Mouse (Mus musculus) brown adipose tissue, adult 24 weeks (tissue): ENCODE data around the gene Whrn. TPM values are rescaled to one million over a fixed set of nuclear protein-coding genes. Genes with fewer than 3 reads are reported as not detected.

Experiments
- H3K27ac ChIP-seq: fragments of 200-500 bp; replicated peaks from 2 replicates; pipeline ENCODE4 v1.5.1; 2012; ENCODE audit warnings: low read depth, mild to moderate bottlenecking, low read length
- H3K4me1 ChIP-seq: fragments of 200-500 bp; 2 replicates; pipeline ENCODE4 v1.6.1; 2012; ENCODE audit warnings: low read length, mixed read lengths; ENCODE audit not compliant: control insufficient read depth, insufficient read depth, insufficient read length
- H3K4me3 ChIP-seq: fragments of 200-500 bp; 2 replicates; pipeline ENCODE4 v1.5.1; 2012; ENCODE audit warnings: low read depth, mild to moderate bottlenecking, low read length, moderate library complexity; ENCODE audit not compliant: insufficient read depth
- polyA plus RNA-seq: library from polyadenylated mRNA; stranded (reverse); fragments of >200 nt; gene quantifications from 2 replicates; pipeline ENCODE4 v1.2.4, GENCODE M21; 2012; ENCODE audit not compliant: missing spikeins, insufficient read depth, insufficient read length

Gene Whrn
- polyA plus RNA-seq, 1 experiment: 2.9 TPM

GRCm38 (mm10) chr4:63374331-63374730 lies 121.5 kb downstream of the Whrn start:
- H3K4me3 ChIP-seq: no peak overlapping the region
- H3K4me1 ChIP-seq: no peaks in the 10 kb centered on the region
- no peak overlapping the region for H3K27ac ChIP-seq

DNA sequence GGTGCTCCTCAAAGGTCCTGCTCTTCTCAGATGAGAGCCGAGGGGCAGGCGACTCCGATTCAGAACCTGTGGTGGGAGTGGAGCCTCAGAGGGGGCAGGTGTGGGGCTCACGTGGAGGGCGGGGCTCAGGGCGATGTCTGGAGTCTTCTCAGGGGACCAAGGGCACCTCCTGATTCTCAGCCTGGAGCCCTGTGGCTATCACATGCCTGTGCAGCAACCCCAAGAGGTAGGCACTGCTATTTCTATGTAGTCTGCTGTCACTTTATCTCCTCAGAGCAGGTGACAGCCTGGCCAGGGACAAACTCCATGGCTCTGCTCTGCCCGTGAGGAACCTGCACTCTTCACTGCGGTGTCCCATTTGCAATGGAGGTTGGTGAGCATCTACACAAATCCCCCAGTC lies 122.4 kb downstream of the Whrn start:
- Histone ChIP-seq H3K27ac (no peak overlapping the region), H3K4me1 (no peaks in the 10 kb centered on the region), H3K4me3 (no peak overlapping the region)

DNA sequence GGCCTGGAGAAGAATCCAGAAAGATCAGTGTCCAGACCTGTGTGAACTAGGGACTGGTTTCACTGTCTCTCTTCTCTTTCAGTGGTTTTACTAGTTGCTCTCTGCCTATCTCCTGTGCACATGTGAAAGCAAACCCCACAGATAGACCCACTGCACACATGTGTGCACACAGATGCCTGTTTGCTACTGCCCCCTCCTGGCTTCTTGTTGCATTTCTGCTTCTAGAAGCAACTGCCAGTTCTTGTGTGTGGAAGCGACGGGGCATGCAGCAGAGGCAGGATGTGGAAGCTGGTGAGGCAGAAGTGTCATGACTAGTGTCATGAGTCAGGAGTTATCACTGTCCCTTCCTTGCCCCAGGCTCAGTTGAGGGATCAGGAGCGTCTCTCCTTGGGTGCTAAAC lies 123.9 kb downstream of the Whrn start:
- no peaks in the 10 kb centered on the region for H3K4me1 ChIP-seq
- no peak overlapping the region for H3K27ac ChIP-seq
- no peak overlapping the region for H3K4me3 ChIP-seq

GRCm38 (mm10) chr4:63370897-63371296 lies 124.9 kb downstream of the Whrn start:
- Histone ChIP-seq H3K4me3 (no peak overlapping the region), H3K27ac (no peak overlapping the region), H3K4me1 (no peaks in the 10 kb centered on the region)

DNA sequence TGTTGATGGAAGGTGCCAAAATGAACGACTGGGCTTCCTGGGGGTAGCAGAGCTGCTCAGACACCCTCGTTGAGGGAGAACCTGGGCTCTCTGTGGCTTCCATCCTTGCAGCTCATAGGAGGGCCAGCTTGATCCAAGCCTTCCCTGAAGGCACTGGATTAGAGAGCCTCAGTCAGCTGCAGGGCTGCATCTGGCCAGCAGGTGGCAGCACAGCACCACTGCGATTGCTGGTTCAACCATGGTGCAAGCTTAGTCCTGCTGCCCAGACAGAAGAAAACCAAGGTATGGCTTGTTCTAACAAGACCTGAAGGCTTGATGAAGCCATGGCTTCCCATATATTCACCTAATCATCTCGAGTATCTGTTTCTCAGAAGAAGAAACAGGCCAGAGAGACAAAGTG lies 127.2 kb downstream of the Whrn start:
- Histone ChIP-seq H3K4me1 (no peaks in the 10 kb centered on the region), H3K4me3 (no peak overlapping the region), H3K27ac (no peak overlapping the region)

Other genes starting within 250 kb of the Whrn start
- gene Orm1, start 151.4 kb downstream of the Whrn start, polyA plus RNA-seq: 282 and 371 TPM in 2 replicates
- gene Orm3, start 139.8 kb downstream of the Whrn start, polyA plus RNA-seq: 24.8 and 28.9 TPM in 2 replicates
- 1.3 TPM in 1 of 2 replicates, not detected in the other for gene Orm2, start 133.5 kb downstream of the Whrn start, polyA plus RNA-seq
- gene Akna, start 92.6 kb downstream of the Whrn start, polyA plus RNA-seq: 0.95 and 1.5 TPM in 2 replicates
- 179 and 197 TPM in 2 replicates for gene Atp6v1g1, start 48.8 kb upstream of the Whrn start, polyA plus RNA-seq
- gene Tmem268, start 62.8 kb upstream of the Whrn start, polyA plus RNA-seq: 13.4 and 16.4 TPM in 2 replicates
- not detected in 2 replicates for gene Gm11213, start 109.3 kb upstream of the Whrn start, polyA plus RNA-seq
- not detected in 2 replicates for gene Tex48, start 126.4 kb upstream of the Whrn start, polyA plus RNA-seq
- gene Gm11214, start 167.4 kb upstream of the Whrn start, polyA plus RNA-seq: not detected in 2 replicates
- gene Tnfsf15, start 249.1 kb upstream of the Whrn start, polyA plus RNA-seq: not detected in 2 replicates